Mouse (Mus musculus): ENCODE measurements at regions not wholly inside any gene's neighbourhood (a gene's known extent, or its start where the extent isn't known, plus 50 kb on each side); places are given as distances from the start of the nearest gene placed in this dataset.

DNA sequence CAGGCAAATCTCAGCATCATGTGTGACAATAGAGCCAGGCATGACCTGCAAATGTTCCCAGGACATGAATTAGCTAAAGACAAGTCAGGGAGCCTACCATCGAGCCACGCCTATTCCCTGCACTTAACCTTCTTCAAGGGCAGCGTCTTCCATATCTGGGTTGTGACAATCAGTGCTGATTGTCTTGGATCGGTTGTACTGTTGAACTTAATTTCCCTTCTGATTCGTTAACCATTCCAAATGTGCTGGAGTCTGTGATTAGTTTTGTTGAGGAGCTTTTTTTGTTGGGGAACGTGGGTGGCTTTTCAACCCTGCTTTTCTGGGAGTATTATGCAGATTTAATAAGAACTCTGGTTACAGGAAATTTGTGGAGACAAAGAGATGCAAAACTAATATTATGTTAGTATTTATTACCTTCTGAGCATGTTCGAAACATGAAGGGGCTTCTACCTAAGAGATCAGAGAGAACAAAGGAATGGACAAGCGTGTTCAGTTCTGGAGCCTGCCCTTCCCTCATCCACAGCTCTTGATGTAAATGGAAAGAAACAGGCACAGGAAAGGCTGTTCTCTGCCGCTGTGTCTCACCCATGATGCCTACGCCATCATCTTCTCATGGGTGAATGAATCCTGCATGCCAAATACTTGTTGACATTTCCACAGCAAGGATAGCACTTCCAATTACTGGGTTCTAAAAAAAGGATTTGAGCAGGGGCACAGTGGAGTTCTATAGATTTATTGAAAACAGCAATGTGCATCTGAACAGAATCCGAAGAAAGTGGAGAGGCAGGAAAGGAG, 313.4 kb upstream of the Tle4 start:
- DNase-seq, result no peak
- 80% methylated on average over 11 of the region's 11 CpGs for WGBS
- intact Hi-C loops (cut with DNase I), result no loop called here

DNA sequence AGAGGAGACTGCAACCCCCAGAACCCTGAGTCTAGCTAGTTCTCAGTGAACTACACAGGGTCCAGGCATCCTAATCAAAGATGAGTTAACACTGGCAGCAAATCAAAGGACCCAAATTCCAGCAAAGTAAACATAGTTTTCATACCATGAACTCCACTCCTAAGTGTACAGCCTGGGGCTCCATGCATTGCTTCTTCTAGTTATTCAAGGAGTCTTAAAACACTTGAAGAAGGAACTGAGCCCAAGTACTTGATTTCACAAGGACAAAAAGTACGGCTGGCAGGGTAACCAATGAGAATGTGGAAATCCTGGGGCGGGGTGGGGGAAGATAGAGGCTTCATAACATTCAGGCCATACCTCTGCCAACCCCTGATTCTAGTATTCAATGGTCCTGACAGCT, 297.0 kb upstream of the Tle4 start:
- WGBS, result 78% methylated on average over 2 of the region's 2 CpGs
- no peaks in the 10 kb centered on the region for H3K4me1 ChIP-seq (ENCODE audit: control insufficient read depth, insufficient read depth, low read length)
- no peaks in the 10 kb centered on the region for H3K27me3 ChIP-seq (ENCODE audit: control insufficient read depth, insufficient read depth, low read length)
- H3K9ac ChIP-seq (ENCODE audit: low read depth, low read length), result no peak overlapping the region
- intact Hi-C loops (cut with DNase I), result no loop called here
- TF ChIP-seq EP300 (IDR thresholded peaks at IDR 0.05; ENCODE audit: insufficient read depth, low read depth, low read length), result no peak
- no peak for TF ChIP-seq CTCF (IDR thresholded peaks at IDR 0.05)
- no peak for TF ChIP-seq POLR2A (IDR thresholded peaks at IDR 0.05; ENCODE audit: insufficient read depth, low read depth, low read length)
- H3K36me3 ChIP-seq (ENCODE audit: control insufficient read depth, insufficient read depth, low read length), result no peaks in the 10 kb centered on the region
- H3K79me2 ChIP-seq (replicated peaks; ENCODE audit: control insufficient read depth, insufficient read depth, low read length), result no peaks in the 10 kb centered on the region
- H3K27ac ChIP-seq, result no peak overlapping the region
- no peak overlapping the region for H3K4me3 ChIP-seq
- DNase-seq, result no peak

More for the DNA sequence above, 313.4 kb upstream of the Tle4 start:
- Histone ChIP-seq H3K36me3 (ENCODE audit: control insufficient read depth, insufficient read depth, low read length) (no peaks in the 10 kb centered on the region), H3K9ac (ENCODE audit: low read depth, low read length) (no peak overlapping the region), H3K27ac (no peak overlapping the region), H3K4me3 (no peak overlapping the region), H3K79me2 (replicated peaks; ENCODE audit: control insufficient read depth, insufficient read depth, low read length) (no peaks in the 10 kb centered on the region), H3K4me1 (ENCODE audit: control insufficient read depth, insufficient read depth, low read length) (no peaks in the 10 kb centered on the region), H3K27me3 (ENCODE audit: control insufficient read depth, insufficient read depth, low read length) (no peaks in the 10 kb centered on the region)
- TF ChIP-seq POLR2A (IDR thresholded peaks at IDR 0.05; ENCODE audit: insufficient read depth, low read depth, low read length), result no peak
- no peak for TF ChIP-seq EP300 (IDR thresholded peaks at IDR 0.05; ENCODE audit: insufficient read depth, low read depth, low read length)
- TF ChIP-seq CTCF (IDR thresholded peaks at IDR 0.05), result no peak

DNA sequence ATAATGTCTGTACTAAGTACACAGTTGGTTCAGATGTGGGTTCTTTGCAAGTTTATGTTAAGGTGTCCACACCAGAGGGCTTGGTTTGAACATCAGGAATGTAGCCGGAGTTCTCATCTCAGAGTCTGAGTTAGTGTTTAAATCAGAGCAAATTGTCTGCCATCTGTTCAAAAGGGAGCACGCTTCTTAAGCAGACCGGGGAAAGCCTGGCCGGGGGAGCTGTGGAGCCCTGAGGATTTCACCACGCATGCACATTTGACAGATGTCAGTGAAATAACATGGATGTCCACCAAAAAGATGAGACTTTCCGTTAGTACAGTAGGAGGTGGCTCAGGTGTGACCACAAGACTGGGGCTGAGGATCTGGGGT, 294.5 kb upstream of the Tle4 start:
- intact Hi-C loops (cut with DNase I), result no loop called here
- Histone ChIP-seq H3K79me2 (replicated peaks; ENCODE audit: control insufficient read depth, insufficient read depth, low read length) (no peaks in the 10 kb centered on the region), H3K4me1 (ENCODE audit: control insufficient read depth, insufficient read depth, low read length) (no peaks in the 10 kb centered on the region), H3K36me3 (ENCODE audit: control insufficient read depth, insufficient read depth, low read length) (no peaks in the 10 kb centered on the region), H3K9ac (ENCODE audit: low read depth, low read length) (no peak overlapping the region), H3K4me3 (no peak overlapping the region), H3K27me3 (ENCODE audit: control insufficient read depth, insufficient read depth, low read length) (no peaks in the 10 kb centered on the region), H3K27ac (no peak overlapping the region)
- DNase-seq, result no peak
- no peak for TF ChIP-seq CTCF (IDR thresholded peaks at IDR 0.05)
- TF ChIP-seq EP300 (IDR thresholded peaks at IDR 0.05; ENCODE audit: insufficient read depth, low read depth, low read length), result no peak
- no peak for TF ChIP-seq POLR2A (IDR thresholded peaks at IDR 0.05; ENCODE audit: insufficient read depth, low read depth, low read length)
- 85% methylated on average over 6 of the region's 6 CpGs for WGBS

DNA sequence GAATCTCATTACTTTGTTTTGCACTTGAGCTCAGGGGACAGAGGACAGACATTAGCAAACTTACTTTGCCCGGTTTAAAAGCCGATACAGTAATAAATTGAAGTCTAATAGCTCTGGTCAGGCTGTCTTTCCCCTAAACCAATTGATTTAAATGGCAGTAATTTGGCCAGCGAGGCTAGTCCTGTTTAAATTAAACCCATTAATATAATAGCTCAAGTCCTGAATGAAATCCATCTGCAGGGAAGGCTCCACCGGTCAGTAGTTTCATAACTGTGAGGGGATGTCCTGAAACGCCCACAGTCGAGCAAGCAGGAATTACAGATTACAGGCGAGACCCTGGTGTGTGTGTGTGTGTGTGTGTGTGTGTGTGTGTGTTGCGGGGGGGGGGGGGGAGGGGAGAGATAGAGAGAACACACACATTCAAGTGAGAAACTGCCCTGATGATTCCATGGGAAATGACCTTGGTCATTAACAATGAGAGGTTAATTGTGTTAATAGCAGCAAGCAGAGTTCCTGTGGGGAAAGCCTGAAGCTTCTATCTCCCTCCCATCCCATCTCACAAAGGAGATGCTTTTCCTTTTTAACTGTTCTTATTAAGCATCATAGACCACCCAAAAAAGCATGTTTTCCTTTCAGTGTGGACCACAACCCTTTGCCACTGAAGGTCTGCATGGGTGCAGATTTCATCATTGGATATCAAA, 294.0 kb upstream of the Tle4 start:
- Histone ChIP-seq H3K27ac (no peak overlapping the region), H3K36me3 (ENCODE audit: control insufficient read depth, insufficient read depth, low read length) (no peaks in the 10 kb centered on the region), H3K27me3 (ENCODE audit: control insufficient read depth, insufficient read depth, low read length) (no peaks in the 10 kb centered on the region), H3K9ac (ENCODE audit: low read depth, low read length) (no peak overlapping the region), H3K4me3 (no peak overlapping the region), H3K4me1 (ENCODE audit: control insufficient read depth, insufficient read depth, low read length) (no peaks in the 10 kb centered on the region), H3K79me2 (replicated peaks; ENCODE audit: control insufficient read depth, insufficient read depth, low read length) (no peaks in the 10 kb centered on the region)
- no peak for DNase-seq
- WGBS, result 49% methylated on average over 8 of the region's 8 CpGs
- intact Hi-C loops (cut with DNase I), result no loop called here
- TF ChIP-seq CTCF (IDR thresholded peaks at IDR 0.05), result no peak

DNA sequence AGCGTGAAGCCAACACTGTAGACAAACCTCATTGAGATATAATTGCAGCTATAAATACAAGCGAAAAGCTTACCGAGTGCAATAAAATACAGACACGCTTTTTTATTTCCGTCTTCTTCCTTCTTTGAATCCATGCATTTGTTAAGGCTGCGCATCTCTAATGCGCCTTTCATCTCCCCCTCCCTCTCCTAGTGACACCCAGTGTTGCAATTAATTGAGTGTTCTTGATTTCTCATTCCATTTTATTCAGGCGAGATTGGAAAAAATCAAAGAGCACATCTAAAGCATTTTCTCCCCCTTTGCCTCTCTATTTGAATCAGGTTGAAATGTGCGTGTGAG, 293.2 kb upstream of the Tle4 start:
- H3K27ac ChIP-seq, result no peak overlapping the region
- no peaks in the 10 kb centered on the region for H3K27me3 ChIP-seq (ENCODE audit: control insufficient read depth, insufficient read depth, low read length)
- no peak overlapping the region for H3K9ac ChIP-seq (ENCODE audit: low read depth, low read length)
- H3K4me1 ChIP-seq (ENCODE audit: control insufficient read depth, insufficient read depth, low read length), result no peaks in the 10 kb centered on the region
- DNase-seq, result no peak
- H3K4me3 ChIP-seq, result no peak overlapping the region
- intact Hi-C loops (cut with DNase I), result no loop called here
- 9% methylated on average over 9 of the region's 9 CpGs for WGBS
- H3K79me2 ChIP-seq (replicated peaks; ENCODE audit: control insufficient read depth, insufficient read depth, low read length), result no peaks in the 10 kb centered on the region
- TF ChIP-seq CTCF (IDR thresholded peaks at IDR 0.05) (no peak), POLR2A (IDR thresholded peaks at IDR 0.05; ENCODE audit: insufficient read depth, low read depth, low read length) (no peak), EP300 (IDR thresholded peaks at IDR 0.05; ENCODE audit: insufficient read depth, low read depth, low read length) (no peak)
- H3K36me3 ChIP-seq (ENCODE audit: control insufficient read depth, insufficient read depth, low read length), result no peaks in the 10 kb centered on the region

DNA sequence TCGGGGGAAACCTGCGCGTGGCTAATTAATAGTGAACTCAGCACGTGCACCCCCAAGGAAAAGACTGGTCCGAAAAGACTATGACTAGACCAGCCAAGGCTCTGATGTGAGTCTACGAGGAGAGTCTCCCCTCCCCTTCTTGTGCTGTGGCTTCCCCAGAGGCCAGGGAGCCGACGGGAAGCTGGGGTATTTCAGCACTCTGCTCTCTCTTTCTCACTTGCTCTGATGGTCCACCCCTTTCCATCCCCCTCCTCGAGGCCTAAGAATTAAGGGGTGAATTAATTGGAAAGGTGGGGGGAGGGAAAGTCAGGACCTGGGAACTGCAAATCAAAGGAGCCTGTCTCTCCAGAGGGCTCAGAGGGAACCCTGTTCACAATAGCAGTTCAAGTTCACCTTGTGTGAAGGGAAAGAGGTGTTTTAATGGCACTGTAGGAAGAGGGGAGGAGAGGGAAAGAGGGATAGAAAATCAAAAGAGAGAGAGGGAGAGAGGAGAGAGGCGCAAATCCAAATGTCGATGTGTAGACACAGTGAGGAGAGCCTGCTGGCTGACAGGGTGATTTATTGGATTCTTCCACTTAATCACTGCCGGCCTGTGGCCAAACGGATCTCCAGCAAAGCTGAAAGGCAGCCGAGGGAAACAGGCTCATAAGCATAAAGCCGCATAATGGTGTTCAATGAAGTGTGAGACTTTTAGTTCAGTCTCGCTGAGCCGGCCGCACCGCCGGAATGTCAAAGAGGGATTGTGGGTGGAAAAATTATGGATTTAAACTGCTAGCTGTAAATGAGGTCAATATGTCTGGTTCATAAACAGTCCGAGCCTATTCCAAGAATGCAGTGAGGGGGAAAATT, 292.6 kb upstream of the Tle4 start:
- no peak overlapping the region for H3K4me3 ChIP-seq
- no peak for DNase-seq
- TF ChIP-seq POLR2A (IDR thresholded peaks at IDR 0.05; ENCODE audit: insufficient read depth, low read depth, low read length) (no peak), CTCF (IDR thresholded peaks at IDR 0.05) (no peak), EP300 (IDR thresholded peaks at IDR 0.05; ENCODE audit: insufficient read depth, low read depth, low read length) (no peak)
- H3K36me3 ChIP-seq (ENCODE audit: control insufficient read depth, insufficient read depth, low read length), result no peaks in the 10 kb centered on the region
- no peaks in the 10 kb centered on the region for H3K79me2 ChIP-seq (replicated peaks; ENCODE audit: control insufficient read depth, insufficient read depth, low read length)
- H3K27me3 ChIP-seq (ENCODE audit: control insufficient read depth, insufficient read depth, low read length), result no peaks in the 10 kb centered on the region
- H3K9ac ChIP-seq (ENCODE audit: low read depth, low read length), result no peak overlapping the region
- WGBS, result 14% methylated on average over 21 of the region's 21 CpGs
- H3K4me1 ChIP-seq (ENCODE audit: control insufficient read depth, insufficient read depth, low read length), result no peaks in the 10 kb centered on the region
- H3K27ac ChIP-seq, result no peak overlapping the region
- intact Hi-C loops (cut with DNase I), result no loop called here
